In genomic region chr4:100988231-100988799, GRCm38 (mm10) we compare ENCODE assay signal across 11 mouse cellular contexts. TPM values are rescaled to one million over a fixed set of nuclear protein-coding genes. Genes with fewer than 3 reads are reported as not detected.
DNase-seq lines count a peak whose midpoint lies in the region; ATAC-seq and TF ChIP-seq lines count a peak whose summit lies in the region.
"Had no signal": no experiment of that assay in that cellular context is flagged by ENCODE, and none has a peak within 500 bp of the region (broad histone marks: within the 10 kb centered on the region; RNA-seq: fewer than 3 reads in every experiment).

No protein-coding gene starts in this region.

- no peaks in the 10 kb centered on the region for H3K4me1 ChIP-seq in kidney, adult 2 months (ENCODE audit: control insufficient read depth, insufficient read depth, low read length)
- H3K4me1 ChIP-seq in kidney, embryonic 14.5 days (ENCODE audit: control insufficient read depth, insufficient read depth, low read length), result peaks cover 17% of the 10 kb centered on the region
- H3K4me1 ChIP-seq: stomach, embryonic 15.5 days had no signal

- H3K9ac ChIP-seq in kidney, embryonic 14.5 days (ENCODE audit: low read depth, low read length), result no peak overlapping the region
- H3K9ac ChIP-seq: embryonic facial prominence, embryonic 13.5 days; liver, embryonic 15.5 days; stomach, embryonic 15.5 days had no signal

- TF ChIP-seq POLR2A in kidney, adult 2 months (IDR thresholded peaks at IDR 0.05; ENCODE audit: low read depth, low read length), result no peak

- WGBS in kidney, adult 2 months, result 79% methylated on average over 8 of the region's 8 CpGs
- WGBS in kidney, embryonic 14.5 days, result 79% methylated on average over 8 of the region's 8 CpGs

- H3K9me3 ChIP-seq in kidney, embryonic 14.5 days (ENCODE audit: control insufficient read depth, low read length), result no peaks in the 10 kb centered on the region
- H3K9me3 ChIP-seq: embryonic facial prominence, embryonic 13.5 days; liver, embryonic 15.5 days; stomach, embryonic 15.5 days had no signal

- no peak overlapping the region for H3K4me2 ChIP-seq in kidney, embryonic 14.5 days (replicated peaks; ENCODE audit: low read depth, low read length)
- H3K4me2 ChIP-seq: embryonic facial prominence, embryonic 13.5 days; liver, embryonic 15.5 days; stomach, embryonic 15.5 days had no signal

- H3K4me3 ChIP-seq in kidney, adult 2 months (ENCODE audit: insufficient read depth, low read depth, low read length), result no peak overlapping the region
- H3K4me3 ChIP-seq in kidney, embryonic 14.5 days (ENCODE audit: low read length), result no peak overlapping the region
- H3K4me3 ChIP-seq: embryonic facial prominence, embryonic 13.5 days; liver, embryonic 15.5 days; stomach, embryonic 15.5 days had no signal

- no peak overlapping the region for H3K27ac ChIP-seq in kidney, adult 2 months (ENCODE audit: insufficient read depth, low read depth, low read length)
- H3K27ac ChIP-seq in kidney, embryonic 14.5 days (ENCODE audit: low read depth, low read length), result no peak overlapping the region
- H3K27ac ChIP-seq: embryonic facial prominence, embryonic 13.5 days; liver, embryonic 15.5 days; stomach, embryonic 15.5 days had no signal

- 0 out of 2 replicates have a peak, but pooled peaks cover 3% of the 10 kb centered on the region for H3K36me3 ChIP-seq in kidney, adult 2 months (ENCODE audit: control insufficient read depth, insufficient read depth, low read length)
- H3K36me3 ChIP-seq in kidney, embryonic 14.5 days (ENCODE audit: control insufficient read depth, insufficient read depth, low read length), result peaks cover 57% of the 10 kb centered on the region
- H3K36me3 ChIP-seq: liver, embryonic 15.5 days had no signal

- peak; percentile 39 for DNase-seq in kidney, adult 2 months
- DNase-seq in ES-CJ7 (ENCODE audit: low read depth, low spot score) (peak; percentile 50), adipocyte (ENCODE audit: low spot score) (peak; percentile 39)
- DNase-seq in kidney, postnatal 25 days, result peak; percentile 26 to 35
- DNase-seq in spleen, postnatal 4 days (ENCODE audit: low spot score in 2 of 2), result no peak
- DNase-seq in gastrocnemius, postnatal 25 days, result no peak
- DNase-seq in gastrocnemius, adult 8-10 months (ENCODE audit: low spot score in 2 of 2), result no peak

- no peak for ATAC-seq in kidney, embryonic 14.5 days (ENCODE audit: low FRiP score, low TSS enrichment)

- no peaks in the 10 kb centered on the region for H3K27me3 ChIP-seq in kidney, adult 2 months (replicated peaks; ENCODE audit: control insufficient read depth, insufficient read depth, low read length)
- no peaks in the 10 kb centered on the region for H3K27me3 ChIP-seq in kidney, embryonic 14.5 days (ENCODE audit: control insufficient read depth, insufficient read depth, low read length)
- H3K27me3 ChIP-seq: embryonic facial prominence, embryonic 13.5 days; liver, embryonic 15.5 days; stomach, embryonic 15.5 days had no signal

- TF ChIP-seq CTCF in kidney, adult 2 months (conservative IDR thresholded peaks at IDR 0.05; ENCODE audit: insufficient read depth, insufficient read length, low read depth, low read length), result peak; percentile 20; the same call in 1 of the 2 replicates

RNA-seq across cellular contexts. Expression of gene Gm10577, which starts 32.2 kb away (rescaled TPM):
- polyA plus RNA-seq in kidney, adult 2 months (2012; rRNA removed), result not detected in 2 replicates
- polyA plus RNA-seq in kidney, embryonic 14.5 days (2014; fragmentation: Nextera tagmentation; extraction: Ambion mirVana), result not detected in 2 replicates
- not detected for total RNA-seq in gastrocnemius, postnatal 25 days (2021)
- not detected for total RNA-seq in gastrocnemius, adult 8-10 months (2022)
- polyA plus RNA-seq: embryonic facial prominence, embryonic 13.5 days; liver, embryonic 15.5 days; stomach, embryonic 15.5 days had no signal

Comparison
In these comparisons a context has a peak if more than half of its experiments do, and no peak if none do; other contexts are left out.
1. DNase-seq: peak in kidney, adult 2 months (single experiment), ES-CJ7 (single experiment), adipocyte (single experiment) and kidney, postnatal 25 days (2 of 2); none in spleen, postnatal 4 days (0 of 2), gastrocnemius, postnatal 25 days (single experiment) and gastrocnemius, adult 8-10 months (0 of 2).